Mouse (Mus musculus): ENCODE results near the gene Akap6.

The Akap6 gene

GRCm38 (mm10) chr12:53191435-53191834 lies 492.3 kb downstream of the Akap6 start:
- no peak for DNase-seq

GRCm38 (mm10) chr12:53193664-53194063 lies 494.5 kb downstream of the Akap6 start:
- no peak for DNase-seq

Data from kidney, adult 11 months (tissue).